Mouse (Mus musculus): ENCODE measurements around the gene Gm28047.
A peak's percentile ranks its signal among the peaks of the same experiment; 100 is the strongest.

Gene Gm28047

DNA sequence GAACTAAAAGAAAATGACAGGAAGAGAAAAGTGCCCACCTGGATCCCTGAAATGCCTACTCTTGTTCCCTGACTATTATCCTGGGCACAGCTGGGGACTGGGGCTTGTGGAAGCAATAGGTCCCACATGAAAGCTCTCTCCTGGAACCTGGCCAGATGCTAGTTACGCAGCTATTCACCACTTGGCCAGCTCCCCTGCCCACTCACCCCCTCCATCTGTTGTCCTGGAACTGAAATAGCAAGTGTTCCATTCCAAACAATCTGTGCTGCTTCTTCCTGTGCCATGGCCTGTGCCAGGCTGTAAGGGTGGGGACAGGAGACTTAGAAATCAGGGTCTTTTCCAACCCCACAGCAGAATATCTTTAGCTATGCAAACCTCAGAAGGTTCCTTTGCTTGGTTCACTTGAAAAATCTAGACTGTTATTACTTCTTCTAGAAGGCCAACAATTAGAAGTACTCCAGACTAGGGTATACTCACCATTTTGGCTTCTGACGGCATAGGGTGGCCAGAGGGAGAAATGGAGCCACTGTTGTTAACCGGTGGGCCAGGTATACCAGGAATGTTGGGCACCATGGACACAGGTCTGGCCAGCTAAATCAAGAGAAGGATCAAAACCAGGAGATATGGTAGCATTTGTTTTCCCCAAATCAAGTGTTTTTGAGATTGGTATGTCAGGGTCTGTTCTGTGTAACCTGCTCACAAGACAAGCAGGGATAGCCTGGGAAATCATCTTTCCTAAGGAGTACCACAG is 78.0 kb downstream of the Gm28047 start:
- DNase-seq, result no peak

DNA sequence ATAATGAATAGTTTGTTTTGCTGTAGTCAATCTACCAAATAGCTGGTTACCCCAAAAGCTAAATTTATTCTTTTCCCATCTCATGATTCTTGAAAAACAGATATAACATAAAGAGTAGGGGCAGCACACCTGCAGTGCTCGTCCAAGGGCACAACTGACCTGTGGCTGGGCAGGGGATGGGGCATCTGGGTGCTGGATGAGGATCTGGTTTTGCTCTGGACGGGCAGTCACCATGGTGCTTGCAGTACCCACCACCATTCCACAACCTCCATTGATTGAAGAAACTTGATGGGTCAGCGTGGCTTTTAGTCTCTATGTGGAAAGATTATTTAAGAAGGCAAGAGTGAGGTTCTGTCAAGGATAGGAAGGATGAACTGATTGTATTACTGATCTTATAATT is 78.6 kb downstream of the Gm28047 start:
- no peak for DNase-seq

DNA sequence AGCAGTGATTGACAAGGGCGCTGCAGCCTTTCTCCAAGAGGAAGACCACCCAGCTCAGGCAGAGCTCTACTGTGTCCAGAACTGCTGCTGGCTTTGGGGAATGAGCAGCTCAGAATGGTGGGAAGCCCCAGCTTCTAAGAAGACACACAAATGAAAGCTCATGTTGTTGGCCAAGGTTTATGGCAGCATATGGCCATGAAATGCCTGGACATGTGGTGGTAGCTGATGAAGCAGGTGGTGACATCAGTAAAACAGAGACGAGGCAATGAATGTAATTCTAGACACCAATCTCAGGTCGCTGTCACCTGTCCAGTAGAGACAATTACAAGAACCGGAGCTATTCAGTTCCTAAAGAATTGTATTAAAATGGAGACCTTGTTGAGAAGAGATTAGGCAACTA is 80.1 kb downstream of the Gm28047 start:
- DNase-seq, result no peak

DNA sequence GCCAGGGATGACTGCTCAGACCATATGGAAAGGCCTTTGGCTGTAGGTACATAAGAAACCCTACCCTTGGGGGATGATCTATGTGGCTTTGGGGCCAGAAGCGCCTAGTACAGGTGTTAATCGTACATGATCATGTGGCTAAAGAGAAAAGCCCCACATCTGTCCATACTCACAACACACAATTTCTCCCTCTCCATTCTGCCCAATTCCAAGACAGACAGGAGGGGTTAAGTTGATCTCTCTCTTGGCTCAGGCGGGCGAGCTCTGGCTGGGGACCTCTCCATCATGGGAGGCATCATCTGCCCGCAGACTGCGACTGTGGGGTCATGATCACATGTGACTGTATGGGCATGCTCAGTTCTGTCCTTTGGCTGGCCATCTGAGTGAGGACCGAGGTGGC is 90.9 kb downstream of the Gm28047 start:
- no peak for DNase-seq

DNA sequence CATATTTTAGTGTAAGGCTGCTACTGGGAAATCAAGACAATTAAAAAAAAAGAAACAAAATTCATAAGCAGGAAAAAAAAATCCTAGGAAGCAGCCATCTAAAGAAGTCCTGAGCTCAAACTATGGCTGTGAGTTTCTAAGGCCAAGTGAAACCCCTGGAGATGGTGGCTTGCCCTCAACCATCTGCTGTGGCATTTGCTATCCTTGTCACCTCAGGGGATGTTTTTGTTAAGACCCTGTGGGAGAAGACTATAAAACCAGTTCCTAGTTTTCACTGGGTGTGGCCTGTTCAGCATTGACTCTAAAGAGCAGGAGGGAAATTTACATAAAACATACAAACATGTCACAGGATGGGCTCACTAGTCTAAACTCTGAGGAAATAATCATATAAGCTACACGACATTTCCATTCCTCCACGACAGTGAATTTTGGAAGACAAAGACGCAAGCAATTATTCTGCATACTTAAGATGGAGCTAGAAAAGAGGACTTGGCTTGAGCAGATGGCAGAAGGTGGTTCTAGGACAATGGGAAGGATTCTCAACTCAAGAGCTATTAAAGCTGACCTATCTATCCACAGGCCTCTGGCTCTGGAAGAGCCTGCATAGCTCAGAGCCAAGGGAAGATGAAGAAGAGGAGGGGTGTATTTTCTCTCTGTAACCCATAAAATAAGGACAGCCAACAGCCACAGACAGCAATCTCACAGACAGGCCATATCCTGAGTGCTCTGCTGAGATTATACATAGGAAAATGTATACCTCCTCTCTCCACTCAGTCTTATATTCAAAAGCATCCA is 92.6 kb downstream of the Gm28047 start:
- DNase-seq, result no peak

DNA sequence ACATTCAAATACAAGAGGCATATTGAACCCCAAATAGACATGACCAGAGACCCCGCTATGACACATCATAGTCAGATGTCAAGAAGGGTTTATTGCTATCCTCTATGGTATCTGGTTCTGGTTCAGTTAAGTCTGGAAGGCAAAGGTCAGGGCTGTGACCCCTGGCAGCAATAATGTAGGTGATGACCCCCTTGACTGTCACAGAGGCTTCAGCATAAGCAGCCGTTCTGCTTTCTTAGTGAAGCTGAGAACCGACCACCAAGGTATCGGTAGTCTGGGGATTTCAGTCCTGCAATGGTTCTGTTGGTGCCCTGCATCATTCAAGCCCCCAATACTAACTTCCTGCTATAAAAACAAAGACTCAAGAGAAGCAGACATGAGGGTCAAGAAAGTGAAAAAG is 93.3 kb downstream of the Gm28047 start:
- DNase-seq, result no peak

DNA sequence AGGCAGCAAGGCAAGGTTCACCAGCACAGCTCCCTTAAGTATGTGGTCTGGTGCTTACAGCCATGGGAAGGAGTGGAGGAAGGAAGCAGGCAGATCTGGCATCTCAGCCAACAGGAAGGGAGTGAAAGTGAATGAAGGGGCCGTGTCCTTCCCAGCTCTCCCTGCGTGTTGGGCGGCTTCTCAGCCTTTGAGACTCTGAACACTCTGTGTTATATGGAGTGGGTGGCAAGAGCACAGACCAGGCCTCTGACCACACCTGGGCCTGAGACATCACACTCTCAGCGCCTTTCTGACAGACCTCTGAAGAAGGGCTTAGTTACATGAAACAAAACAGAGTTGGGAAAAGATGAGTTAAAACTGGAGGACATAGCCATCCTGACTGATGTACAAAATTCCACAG is 94.3 kb downstream of the Gm28047 start:
- DNase-seq, result no peak

DNA sequence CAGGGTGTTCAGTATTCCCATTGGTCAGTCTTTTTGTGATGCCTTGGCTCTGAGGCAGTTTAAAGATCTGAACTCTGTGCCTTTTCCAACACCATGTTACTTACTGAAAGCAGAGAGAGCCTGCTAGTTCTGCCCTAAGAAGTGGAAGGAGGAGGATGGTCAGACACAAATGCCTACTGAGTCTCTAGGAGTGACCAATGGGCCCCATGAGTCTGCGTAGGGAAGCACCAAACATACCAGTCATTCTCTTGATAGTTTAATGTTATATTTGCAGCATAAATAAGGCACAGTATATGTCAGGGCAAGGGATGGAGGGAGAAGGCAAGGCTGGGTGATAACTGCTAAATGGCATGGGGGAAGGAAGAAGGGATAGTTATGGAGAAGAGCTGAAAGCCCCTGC is 96.5 kb downstream of the Gm28047 start:
- no peak for DNase-seq

DNA sequence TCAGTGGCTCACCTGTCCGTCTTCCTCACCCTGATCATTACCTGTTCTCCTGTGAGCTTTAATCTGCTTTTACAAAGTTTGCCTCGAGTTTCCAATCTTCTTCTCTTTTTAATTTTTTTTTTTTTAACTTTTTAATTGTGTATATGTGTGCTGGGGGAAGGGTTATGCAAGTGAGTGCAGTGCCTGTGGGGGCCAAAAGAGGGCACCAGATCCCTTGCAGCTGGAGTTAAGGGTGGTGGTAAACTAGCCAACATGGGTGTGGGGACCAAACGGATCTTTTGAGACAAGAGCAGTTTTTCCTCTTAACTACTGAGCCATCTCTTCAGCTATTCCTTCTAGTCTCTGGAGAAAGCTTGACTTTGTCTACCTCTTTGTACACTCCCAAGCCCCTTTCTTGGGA is 96.9 kb downstream of the Gm28047 start:
- DNase-seq, result no peak

DNA sequence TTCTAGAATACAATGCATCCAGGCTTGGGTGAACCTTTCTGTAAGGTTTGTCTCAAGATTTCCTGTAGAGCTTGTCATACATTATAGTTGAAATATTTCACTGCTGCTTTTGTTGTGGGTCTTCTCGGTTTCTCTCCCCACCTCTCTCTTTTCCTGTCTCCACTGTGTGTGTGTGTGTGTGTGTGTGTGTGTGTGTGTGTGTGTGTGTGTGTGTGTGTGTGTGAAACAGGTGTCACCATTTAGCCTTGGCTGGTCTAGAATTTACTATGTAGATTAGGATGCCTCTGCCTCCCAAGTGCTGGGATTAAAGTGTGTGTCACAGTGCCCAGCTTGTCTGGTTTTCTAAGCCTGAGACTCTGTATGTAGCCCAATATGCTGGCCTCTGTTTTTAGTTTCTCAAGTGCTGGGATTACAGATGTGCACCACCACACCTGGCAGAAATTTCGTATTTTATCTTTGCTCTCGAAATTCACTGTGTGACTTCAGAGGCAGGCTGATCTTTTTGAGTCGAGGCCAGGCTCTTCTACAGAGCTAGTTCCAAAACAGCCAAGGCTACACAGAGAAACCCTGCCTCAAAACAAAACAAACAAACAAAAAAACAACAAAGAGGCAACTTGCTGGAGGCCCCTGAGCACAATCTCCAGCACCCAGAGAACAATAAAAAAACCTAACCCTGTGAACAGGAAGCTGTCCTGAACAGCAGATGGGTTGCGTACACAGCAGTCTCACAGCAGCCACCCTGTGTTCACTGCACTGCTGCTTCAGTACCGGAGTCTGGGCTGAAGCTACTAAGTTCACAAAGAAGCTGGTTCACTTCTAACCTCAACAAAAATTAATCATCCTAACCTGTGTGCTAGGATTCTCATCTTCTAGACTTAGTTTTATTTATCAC is 98.5 kb downstream of the Gm28047 start:
- DNase-seq, result no peak

DNA sequence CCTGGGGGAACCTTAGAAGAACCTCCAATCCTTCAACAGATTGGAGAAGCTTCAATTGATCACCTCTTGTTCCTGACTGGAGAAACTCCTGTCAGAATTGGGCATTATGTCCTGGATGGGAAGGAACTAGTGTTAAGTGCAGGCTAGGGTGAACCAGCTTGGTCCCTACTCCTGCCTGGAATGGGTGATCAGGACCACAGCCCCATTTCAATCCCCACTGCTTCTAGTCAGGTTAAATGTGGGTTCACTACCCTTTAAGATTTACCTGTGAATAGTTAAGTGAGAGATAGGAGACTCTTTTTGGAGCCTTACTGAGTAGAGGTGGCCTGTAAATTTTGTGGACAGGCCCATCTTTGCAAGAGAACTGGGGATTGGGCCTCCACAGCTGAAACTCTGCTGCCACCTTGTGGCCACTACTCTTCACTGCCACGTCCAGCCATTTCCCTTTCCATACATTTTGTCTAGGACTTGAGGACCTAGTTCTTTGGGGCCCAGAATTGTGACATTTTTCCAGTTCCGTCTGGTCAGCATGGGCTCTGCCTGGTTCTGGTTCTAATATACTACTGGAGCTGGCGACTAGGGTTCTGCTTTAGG is 99.9 kb downstream of the Gm28047 start, which contains the start of gene Npff:
TSS of gene Npff (minus strand) at position 51 of the 594 bp plus-strand sequence.
- peak; percentile 37 to 70 for DNase-seq

DNA sequence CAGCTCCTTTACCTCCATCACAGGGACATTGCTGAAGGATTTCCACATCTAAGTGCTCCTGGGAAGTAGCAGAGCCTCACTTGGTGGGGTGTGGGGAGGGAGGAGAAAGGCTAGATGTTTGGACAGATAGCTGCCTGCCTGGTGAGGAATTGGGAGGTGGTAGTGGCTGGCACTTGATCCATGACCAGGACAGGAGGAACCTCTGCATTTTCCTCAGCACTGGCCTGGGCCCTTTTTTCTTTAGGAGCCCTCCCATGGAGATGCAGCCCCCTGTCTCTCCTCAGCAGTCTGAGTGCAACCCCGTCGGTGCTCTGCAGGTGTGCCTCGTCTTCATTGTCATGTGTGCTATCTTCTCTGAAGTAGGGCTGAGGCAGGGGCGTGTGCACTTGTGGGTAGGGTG is 103.4 kb downstream of the Gm28047 start:
- DNase-seq, result no peak

DNA sequence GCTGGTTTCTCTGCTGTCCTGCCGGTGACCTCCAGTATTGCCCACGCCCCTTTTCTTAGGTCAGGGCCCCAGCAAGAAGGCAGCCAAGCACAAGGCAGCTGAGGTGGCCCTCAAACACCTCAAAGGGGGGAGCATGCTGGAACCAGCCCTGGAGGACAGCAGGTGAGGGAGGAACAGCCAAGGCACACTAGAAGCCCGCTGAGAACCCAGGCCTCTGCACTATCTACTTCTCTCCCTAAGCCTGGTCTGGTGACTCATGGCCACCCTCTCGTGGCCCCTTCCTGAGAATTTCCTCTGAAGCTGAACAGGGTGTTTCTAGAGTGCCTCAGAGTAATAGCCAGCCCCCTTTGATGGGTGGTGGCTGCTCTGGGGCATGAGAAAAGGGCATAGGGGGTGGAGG is 104.5 kb downstream of the Gm28047 start:
- no peak for DNase-seq

DNA sequence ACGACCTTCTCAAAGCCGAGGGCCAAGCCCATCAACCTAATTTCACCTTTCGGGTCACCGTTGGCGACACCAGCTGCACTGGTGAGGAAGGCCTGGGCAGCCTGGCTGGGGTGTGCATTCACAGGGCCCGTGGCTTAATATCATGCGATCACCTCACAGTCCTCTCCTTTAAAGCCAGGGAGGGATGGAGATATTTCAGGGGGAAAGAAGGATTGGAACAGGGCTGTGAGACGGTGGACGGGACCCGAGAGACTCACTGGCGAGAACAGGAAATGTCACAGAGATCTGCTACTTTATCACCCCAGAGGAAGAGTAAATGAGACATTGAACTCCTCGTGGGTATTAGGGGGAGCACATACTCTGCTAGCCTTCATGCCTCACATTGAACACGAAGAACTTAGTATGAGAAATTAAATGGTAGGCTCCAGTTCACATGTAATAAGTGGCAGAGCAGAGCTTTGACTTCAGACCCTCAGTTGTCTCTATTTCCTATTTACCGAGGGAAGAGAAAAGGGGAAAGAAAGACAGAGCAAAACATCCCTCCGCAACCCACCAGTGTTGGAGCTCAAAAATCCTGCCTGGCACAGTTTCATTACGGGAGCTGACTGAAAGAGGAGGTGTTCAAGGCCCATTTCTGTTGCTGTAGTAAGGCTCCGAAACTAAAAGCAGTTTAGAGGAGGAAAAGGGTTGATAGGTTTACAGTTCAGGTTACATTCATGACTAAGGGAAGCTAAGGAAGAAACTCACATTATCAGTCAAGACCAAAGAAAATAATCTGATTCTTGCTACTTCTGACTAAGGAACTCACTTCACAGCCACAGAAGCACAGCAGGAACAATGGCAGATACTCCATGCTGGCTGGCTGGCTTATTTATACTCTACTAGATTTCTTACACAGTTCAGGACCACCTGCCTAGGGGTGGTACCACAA is 105.4 kb downstream of the Gm28047 start:
- no peak for DNase-seq

DNA sequence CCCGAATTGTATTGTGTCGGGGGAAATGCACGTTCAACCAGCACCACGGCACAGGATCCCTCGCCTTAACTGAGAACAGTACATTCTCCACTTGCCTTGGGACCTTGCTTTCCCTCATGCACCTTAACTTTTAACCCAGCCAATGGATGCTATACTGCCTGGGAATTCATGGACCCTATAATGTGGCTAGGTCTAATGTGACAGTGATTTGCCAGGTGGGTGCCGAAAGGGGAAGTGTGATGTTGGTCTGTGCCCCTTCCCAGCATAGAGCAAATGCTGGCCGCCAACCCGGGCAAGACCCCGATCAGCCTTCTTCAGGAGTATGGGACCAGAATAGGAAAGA is 106.0 kb downstream of the Gm28047 start:
- DNase-seq, result no peak

DNA sequence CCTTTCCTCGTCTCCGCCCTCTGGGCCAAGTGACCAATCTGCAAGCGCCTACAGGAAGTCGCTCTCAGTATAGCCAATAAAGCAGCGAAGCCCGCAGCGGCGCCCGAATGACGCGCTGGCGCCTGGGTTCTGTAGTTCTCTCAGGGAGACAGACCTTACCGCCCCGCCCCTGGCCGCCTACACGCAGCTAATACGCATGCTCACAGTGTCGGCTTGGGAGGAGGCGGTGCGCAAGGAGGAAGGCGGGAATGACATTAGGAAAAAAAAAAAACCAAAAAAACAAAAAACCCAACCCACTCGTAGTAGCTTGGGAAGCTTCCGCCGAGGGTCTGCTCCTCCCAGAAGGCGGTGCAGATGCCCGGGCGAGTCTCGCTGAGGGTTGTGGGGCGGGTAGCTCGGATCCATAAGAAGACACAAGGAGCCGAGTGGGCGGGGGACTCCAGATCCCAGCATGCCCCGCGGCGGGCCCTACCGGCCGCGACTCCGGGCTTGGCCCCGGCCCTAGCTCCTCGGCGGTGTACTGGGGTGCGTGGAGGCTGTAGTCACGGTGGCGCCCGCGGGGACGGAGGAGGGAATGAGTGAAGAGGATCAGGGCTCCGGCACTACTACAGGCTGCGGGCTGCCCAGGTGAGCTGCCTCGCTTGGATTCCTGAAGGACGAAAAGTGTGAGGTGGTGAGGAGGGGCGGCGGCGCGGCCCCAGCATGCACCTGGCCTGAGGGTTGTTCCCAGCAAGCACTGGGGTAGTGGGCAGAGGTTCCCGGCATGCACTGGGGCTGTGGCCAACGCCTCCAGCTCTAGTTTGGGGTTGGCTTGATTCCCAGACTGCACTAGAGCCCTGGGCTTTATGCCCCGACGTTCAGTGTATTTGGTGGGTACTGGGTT is 106.7 kb downstream of the Gm28047 start, which contains the start of gene Tarbp2:
TSS of gene Tarbp2 (plus strand) at position 217 of the 883 bp plus-strand sequence.
- DNase-seq, result peak; percentile 98 to 99

DNA sequence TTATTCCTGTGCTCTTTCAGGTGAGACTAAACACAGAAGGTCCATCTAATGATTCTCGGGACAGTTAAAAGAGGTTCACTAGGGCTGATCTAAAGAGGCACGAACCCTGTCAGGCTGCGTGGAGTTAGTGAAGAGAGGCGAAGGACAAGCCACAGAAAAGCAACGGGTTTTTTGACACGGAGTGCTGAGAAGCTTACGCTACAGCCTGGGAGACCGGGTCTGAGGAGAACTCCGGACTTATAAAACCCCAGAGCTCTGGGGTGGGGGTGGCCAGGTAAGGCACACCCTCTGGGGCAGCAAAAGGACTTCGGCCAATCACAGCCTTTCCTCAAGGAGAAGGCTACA is 107.3 kb downstream of the Gm28047 start:
- DNase-seq, result no peak

DNA sequence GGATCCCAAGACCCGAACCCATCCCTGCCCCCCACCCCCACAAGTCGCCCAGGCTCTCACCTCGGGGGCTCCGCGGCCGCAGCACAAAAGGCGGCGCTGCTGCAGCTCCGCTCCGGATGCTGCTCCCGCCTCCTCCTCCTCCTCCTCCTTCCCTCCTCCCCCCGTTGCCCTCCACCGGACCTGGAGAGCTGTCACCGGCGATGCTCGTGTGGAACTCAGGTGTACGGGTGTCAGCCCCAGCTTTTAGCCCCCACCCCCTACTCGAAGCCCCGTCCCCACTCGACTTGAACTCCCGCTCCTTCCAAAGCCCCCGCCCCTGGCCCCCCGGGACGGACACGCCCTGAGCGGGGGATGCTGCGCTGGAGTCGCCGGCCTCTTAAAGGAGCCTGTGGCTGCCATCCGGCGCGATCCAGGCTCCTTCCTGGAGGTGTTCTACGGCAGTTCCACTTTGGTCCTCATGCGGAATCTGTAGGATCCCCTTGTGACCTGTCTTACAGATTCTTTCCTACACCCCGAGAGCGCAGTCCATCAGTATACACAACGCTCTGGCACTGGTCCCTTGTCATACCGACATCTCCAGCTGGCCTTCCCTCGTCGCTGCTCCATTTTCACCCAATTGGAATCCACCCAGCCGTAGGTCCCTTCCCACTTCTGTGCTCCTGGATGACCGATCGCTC is 108.0 kb downstream of the Gm28047 start, which contains the start of gene Map3k12:
TSS of gene Map3k12 (minus strand) at position 337 of the 677 bp plus-strand sequence.
- DNase-seq, result peak; percentile 44 to 57

DNA sequence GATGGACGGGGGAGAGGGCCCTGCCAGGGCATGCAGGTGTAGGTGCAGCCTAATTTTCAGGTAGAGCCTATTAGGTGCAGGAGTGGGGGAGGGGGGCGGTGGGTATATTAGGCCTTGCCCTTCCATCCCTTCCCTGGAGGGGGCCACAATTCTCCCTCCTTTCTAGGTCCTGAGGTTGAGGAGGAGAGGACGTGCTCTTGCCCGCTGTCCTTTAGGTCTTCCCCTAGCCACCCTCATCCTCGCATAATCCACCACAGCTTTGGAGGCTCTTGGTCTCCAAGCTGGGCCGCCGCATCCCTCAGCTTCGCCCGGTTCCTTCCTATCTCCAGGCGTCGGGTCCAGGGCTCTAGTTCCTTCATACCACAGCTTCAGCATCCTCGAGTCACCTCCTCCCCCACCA is 108.6 kb downstream of the Gm28047 start:
- no peak for DNase-seq

DNA sequence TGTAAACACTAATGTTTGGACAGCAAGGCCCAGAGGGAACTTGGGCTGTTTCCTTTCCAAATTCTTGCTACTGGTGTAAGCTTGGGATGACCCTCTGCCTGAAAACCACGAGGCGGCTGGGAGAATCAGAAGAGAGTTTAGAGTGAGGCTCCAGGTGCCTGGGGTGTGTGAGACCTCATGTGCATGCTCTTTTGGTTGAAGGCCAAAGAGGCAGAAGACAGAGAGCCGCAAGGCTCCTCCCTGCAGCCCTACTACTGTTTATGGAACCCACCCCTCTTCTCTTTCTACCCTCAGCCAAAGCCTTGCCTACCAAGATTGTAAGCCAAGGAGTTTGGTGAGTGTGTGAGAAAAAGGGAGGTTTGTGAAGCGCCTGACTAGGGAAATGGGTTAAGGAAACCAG is 109.1 kb downstream of the Gm28047 start:
- no peak for DNase-seq

Measured in spleen, adult 18-20 months (tissue).